Mouse (Mus musculus) gastrocnemius, postnatal 10 days (tissue): ENCODE data around the gene Micall2. TPM values are rescaled to one million over a fixed set of nuclear protein-coding genes. Genes with fewer than 3 reads are reported as not detected.

Experiments used
- DNase-seq: peaks from one replicate; pipeline ENCODE4 v3.0.0; 2021; ENCODE audit warnings: mixed read lengths
- microRNA-seq, 2 experiments: library from miRNA; unstranded; fragments of <30 nt; microRNA quantifications; one replicate each; pipeline ENCODE4 v1.2.0; 2021
- total RNA-seq, 2 experiments: library from RNA; stranded (reverse); gene quantifications; 2 replicates each; pipeline ENCODE4 v1.2.3; 2021

The Micall2 gene
- total RNA-seq, 2 experiments from 2014 or later = 3.8 to 5.7 TPM

DNA sequence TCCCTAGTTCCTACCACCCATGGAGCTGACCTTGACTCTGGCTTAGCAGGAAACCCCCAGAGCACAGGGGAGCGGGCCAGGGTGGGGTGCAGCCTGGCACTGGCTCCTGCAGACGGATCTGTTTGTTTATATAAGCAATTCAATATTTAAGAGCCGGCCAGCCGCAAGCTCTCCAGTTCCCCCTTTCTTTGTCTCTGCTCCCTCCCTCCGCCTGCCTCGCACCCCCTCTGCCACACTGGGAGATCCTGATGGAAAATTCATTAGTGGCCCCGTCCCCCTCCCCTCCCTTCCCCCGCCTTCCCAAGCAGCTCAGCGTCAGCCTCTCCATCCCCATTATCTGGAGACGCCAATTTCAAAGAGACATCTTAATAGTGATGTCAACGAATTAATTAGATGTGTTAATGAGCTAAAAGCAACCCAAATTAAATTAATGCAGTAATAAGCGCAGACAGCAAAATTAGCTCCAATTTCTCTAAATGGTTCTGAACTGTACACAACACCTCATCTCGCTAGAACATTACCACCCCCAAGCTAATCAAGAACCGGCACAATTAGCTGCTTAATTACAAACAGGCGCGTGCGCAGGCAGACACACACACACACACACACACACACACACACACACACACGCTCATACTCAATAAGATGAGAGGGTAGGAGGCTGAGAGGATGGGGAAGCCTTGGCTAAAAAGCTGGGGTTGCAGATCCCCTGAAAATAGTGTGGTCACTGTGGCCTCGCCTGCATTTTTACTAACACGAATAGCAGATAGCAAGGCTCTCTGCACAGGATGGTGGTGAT lies 54.1 kb downstream of the Micall2 start:
- no peak for DNase-seq

DNA sequence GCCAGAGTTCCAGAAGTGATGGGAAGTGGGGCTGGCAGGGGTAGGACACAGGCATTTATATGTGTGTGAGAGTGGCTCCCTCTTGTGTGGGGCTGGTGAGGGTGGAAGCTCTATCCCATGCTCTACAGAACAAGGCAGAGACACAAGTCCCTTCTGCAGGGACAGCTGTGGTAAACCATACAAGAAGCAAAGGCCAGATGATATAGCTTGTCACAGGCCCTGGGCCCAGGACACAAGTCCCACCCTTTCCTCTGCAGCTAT lies 60.5 kb downstream of the Micall2 start:
- DNase-seq = no peak

DNA sequence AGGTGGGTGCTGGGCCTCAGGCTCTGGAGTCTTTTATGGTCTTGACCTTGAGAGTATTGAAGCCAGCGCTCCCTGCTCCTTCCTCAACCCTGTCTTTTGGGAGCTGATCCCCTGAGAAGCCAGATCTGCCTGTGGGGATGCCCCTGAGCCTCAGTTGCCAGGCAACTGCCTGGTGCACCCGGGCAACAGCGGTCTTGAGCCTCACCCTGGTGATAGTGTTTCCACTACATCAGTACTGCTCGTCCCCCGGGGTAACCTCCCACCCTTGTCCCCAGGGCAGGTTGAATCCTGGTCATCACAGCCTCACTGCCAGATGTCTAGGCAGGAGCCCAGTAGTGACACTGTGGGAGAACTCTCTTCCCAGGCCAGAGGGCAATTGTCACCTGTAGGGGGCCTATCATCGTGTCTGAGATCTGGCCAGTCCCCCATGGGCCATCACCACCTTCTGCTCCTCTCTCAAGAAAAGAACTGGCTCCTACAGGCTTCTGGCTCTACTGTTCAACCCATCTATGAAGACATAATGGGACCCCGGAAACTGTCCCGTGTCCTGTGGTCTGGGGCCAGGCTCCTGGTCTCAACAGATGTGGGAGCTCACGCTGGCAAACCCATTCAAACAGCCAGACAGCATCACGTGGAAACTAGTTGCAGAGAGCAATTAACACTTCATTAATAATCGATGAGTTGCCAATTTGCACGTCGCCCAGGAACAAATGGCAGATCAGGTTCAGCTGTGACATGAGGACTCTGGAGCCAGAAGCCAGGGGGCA lies 61.0 kb downstream of the Micall2 start:
- DNase-seq = no peak

DNA sequence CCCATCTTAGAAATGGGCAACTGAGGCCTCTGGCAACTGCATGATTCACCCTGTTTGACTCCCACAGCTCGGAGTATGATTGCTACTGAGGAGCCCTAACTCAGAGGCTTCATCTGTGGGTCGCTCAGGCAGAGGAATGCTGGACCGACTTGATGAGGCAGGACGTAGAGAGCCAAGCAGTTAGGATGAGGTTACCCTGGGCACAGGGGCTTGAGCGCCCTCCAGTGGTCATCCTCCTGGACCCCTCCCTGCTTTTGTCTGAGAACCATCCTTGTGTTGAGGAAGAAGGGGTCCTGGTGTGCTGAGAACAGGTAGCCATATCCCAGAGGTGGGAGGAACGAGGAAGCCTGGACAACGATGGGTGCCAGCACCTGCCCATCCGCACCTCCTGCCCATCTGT lies 66.8 kb downstream of the Micall2 start:
- peak; percentile 34 for DNase-seq

DNA sequence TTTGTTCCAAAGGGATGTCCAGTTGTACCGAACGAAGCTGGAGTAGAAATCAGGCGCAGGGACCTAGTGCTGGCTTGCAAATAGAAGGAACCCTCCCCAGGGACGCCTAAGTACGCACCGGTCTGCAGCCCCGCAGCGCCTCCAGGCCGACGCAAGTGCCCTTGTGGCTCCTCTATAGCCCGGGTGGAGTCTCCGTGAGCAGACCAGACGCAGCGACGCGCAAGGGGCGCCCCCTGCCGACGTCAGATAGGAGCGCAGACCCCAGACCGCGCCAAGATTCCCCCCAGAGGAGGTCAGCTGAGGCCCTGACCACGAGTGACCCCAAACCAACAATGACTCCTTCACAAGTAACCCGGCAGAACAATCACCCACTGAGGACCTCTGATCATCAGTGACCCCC lies 67.6 kb downstream of the Micall2 start:
- peak; percentile 80 for DNase-seq

DNA sequence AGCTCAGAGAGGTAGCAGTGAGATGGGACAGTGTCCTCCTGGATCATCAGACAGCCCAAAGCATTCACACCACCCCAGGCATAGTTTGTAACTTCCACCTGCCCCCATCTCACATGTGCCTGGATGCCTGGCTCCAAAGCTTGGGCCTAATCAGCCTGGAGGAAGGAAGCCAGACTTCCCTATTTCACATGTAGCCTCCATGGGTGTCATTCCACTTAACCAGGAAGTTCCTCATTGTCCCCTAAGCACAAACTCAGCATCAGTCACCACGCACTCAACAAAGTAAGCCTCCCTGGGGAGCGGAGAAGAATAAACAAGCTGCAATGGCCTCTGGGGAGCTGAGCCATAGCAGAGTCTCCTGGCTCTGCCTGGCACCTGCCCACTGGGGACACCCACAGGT lies 69.6 kb downstream of the Micall2 start:
- DNase-seq = no peak

DNA sequence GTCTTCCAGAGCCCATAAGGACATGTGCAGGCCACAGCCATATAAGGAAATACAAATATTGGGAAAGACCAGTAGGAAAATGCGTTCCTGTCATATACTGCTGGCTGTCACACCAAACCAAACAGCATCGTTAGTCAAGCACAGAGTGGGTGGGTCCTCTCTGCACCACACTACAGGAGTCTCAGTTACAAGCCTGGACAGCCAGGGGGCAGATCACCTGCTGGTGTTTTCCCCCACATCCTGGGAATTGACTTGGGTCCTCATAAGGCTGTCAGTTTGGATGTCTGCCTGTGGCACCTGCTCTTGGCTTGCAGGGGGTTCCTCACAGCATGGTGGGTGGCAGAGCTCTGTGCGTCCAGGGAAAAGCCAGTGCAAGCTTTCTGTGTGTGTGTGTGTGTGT lies 70.8 kb downstream of the Micall2 start:
- no peak for DNase-seq

DNA sequence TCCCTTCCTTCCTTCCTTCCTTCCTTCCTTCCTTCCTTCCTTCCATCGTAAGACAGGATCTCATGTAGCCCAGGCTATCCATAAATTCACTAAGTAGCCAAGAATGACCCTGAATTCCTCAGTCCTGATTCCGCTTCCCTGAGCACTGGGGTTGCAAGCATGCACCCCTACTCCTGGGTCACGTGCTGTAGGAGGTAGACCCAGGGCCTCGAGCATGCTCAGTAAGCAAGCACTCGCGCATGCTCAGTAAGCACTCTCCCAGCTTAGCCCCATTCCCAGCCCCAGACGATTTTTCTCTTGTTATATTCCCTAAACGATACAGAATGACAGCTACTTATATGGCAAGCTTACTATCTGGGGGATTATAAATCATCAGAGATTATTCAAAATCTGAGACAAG lies 74.4 kb downstream of the Micall2 start:
- no peak for DNase-seq

DNA sequence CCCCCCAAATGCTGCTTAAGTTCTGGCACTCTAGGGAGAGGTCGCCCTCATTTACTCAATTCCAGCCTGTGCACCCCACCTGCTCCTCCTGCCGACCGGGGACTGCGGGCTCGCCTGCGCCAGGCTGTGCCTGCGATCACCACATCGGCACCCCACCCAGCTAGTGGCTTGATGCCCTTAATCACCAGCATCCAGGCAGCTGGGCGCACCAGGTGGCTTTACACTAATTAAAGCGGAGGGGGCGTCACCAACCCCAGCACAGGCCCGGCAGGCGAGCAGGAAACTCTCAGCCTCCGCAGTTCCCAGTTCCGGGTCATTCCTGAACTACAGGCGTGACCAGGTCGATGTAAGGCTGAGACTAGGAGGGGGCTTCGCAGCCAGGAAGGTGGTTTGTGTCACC lies 76.8 kb downstream of the Micall2 start:
- DNase-seq = no peak

DNA sequence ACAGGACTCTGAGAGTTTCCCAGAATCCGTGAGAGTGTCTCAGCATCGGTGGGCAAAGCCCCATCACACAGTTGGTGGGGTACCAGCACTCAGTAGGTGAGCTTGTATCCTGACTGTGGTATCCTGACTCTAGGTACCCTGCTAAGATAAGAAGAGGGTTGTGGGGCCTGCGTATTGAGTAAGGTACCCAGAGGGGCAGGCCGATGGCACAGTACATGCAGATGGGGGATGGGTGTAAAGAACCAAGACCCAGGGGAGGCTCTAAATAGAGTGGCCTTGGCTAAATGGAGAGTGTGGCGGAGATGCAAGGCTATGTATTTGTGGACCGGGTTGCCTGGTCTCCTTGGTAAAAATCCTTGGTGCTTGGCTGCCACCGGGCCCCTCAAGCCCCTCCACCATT lies 77.3 kb downstream of the Micall2 start:
- DNase-seq = no peak

DNA sequence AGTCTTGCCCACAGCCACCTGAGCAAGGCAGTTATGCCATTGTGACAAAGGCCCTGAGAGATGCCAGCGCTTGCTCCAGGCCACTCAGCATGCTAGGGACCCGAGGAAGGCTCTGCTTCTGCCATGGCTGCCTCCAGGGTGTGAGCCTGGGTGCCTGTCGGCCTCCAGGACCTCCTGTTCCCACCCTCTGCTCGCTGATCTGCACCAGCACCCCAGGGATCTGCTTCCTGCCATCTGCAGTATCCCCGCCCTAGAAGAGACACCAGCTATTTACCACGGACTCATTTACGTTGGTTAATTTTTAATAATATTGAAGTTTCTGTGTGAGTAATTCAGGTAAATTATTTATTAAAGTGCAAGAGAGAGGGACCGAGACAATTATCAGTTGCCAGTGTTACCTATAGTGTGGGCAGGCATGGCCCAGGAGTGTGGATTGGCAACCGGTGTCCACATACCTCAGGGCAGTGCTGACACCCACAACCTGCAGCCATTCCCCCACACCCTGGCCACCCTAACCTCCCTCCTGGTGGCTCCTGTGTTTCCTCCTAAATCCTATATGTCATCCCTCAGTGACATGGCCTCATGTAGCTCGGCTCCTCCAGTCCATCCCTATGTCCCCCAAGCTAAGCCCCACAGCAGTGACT lies 78.1 kb downstream of the Micall2 start:
- no peak for DNase-seq

Small RNAs within 50 kb of the gene (microRNA-seq; reads per million reads assigned to microRNA genes)
- 0 to 0.50 reads per million in 2 experiments for gene Mir7037

Other genes starting within 250 kb of the Micall2 start
- not detected for gene Uncx, start 192.8 kb downstream of the Micall2 start, total RNA-seq
- 10 to 100 TPM; 36.4 to 36.7 TPM for gene Ints1, start 39.3 kb upstream of the Micall2 start, total RNA-seq
- 1 to 10 TPM; 8.8 to 9.6 TPM for gene Mafk, start 55.2 kb upstream of the Micall2 start, total RNA-seq
- gene Tmem184a, start 83.6 kb upstream of the Micall2 start, total RNA-seq = under 1 TPM; 0.32 to 0.52 TPM
- gene Gm26938, start 90.1 kb upstream of the Micall2 start, total RNA-seq = not detected
- gene Psmg3, start 90.5 kb upstream of the Micall2 start, total RNA-seq = 10 to 100 TPM in 1 of 2 experiments, 1 to 10 TPM in 1; 9.6 to 10.2 TPM
- 1 to 10 TPM in 1 of 2 experiments, under 1 TPM in 1; 0.99 to 1.0 TPM for gene Elfn1, start 171.6 kb upstream of the Micall2 start, total RNA-seq